Mouse (Mus musculus) Muller cell, postnatal 12 days (primary cell): ENCODE data around the gene Ccdc97.

Experiments
- DNase-seq: peaks from one replicate; pipeline ENCODE4 v3.0.0-alpha.2; 2015; ENCODE audit errors: inconsistent ontology term

Gene Ccdc97

GRCm38 (mm10) chr7:25688810-25689586 lies 29.9 kb downstream of the Ccdc97 start:
- peak; percentile 87 for DNase-seq

GRCm38 (mm10) chr7:25687811-25688401 lies 31.0 kb downstream of the Ccdc97 start:
- DNase-seq, result peak; percentile 60

- DNase-seq, result peak; percentile 86
Observed at GRCm38 (mm10) chr7:25686680-25687531, 32.0 kb downstream of the Ccdc97 start, which contains the start of gene Tgfb1. TSS of gene Tgfb1 (plus strand) at chr7:25687002.

GRCm38 (mm10) chr7:25685926-25686470 lies 32.9 kb downstream of the Ccdc97 start:
- no peak for DNase-seq

GRCm38 (mm10) chr7:25684659-25685058 lies 34.2 kb downstream of the Ccdc97 start:
- DNase-seq, result no peak

GRCm38 (mm10) chr7:25683474-25684180 lies 35.3 kb downstream of the Ccdc97 start:
- DNase-seq, result no peak

GRCm38 (mm10) chr7:25681341-25682231 lies 37.3 kb downstream of the Ccdc97 start:
- no peak for DNase-seq

GRCm38 (mm10) chr7:25680514-25681258 lies 38.2 kb downstream of the Ccdc97 start, which contains the start of gene B9d2:
TSS of gene B9d2 (plus strand) at chr7:25680780.
- DNase-seq, result peak; percentile 98

- peak; percentile 24 for DNase-seq
Observed at GRCm38 (mm10) chr7:25679971-25680370, 38.9 kb downstream of the Ccdc97 start.

GRCm38 (mm10) chr7:25677013-25677412 lies 41.9 kb downstream of the Ccdc97 start:
- DNase-seq, result no peak

GRCm38 (mm10) chr7:25676085-25676781 lies 42.7 kb downstream of the Ccdc97 start:
- DNase-seq, result peak; percentile 99

GRCm38 (mm10) chr7:25675405-25675804 lies 43.5 kb downstream of the Ccdc97 start:
- DNase-seq, result no peak

- DNase-seq, result no peak
Observed at GRCm38 (mm10) chr7:25674719-25675300, 44.1 kb downstream of the Ccdc97 start, which contains the start of gene Tmem91. TSS of gene Tmem91 (minus strand) at chr7:25675166.

- DNase-seq, result no peak
Observed at GRCm38 (mm10) chr7:25674297-25674696, 44.6 kb downstream of the Ccdc97 start.

GRCm38 (mm10) chr7:25672442-25672841 lies 46.4 kb downstream of the Ccdc97 start:
- no peak for DNase-seq

- no peak for DNase-seq
Observed at GRCm38 (mm10) chr7:25671686-25672085, 47.2 kb downstream of the Ccdc97 start.

- DNase-seq, result no peak
Observed at GRCm38 (mm10) chr7:25670096-25670495, 48.8 kb downstream of the Ccdc97 start.

- no peak for DNase-seq
Observed at GRCm38 (mm10) chr7:25669631-25670030, 49.3 kb downstream of the Ccdc97 start.
